Mouse (Mus musculus): ENCODE results near the gene Tmc3. TPM values are rescaled to one million over a fixed set of nuclear protein-coding genes. Genes with fewer than 3 reads are reported as not detected.

The Tmc3 gene
- polyA plus RNA-seq, 1 experiment from 2014 or later = 0.73 TPM

DNA sequence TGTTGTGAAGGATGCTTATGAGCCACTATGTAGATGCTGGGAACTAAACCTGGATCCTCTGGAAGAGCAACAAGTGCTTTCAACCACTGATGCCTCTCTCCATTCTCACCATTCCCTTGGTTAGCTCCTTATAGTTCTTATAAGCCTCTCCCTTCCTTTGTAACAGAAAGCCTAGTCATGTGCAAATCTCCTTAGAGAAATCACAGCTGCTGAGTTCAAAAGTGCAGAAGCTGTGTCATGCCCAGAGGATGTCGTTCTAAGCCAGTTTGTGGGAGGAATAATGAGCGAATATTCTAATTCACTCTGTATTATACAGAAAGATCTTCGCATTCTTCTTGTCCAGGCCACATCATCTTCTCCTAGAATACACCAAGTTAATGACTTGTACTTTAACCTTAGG, 12.8 kb upstream of the Tmc3 start:
- H3K9ac ChIP-seq (ENCODE audit: low read length) = no peak overlapping the region
- ATAC-seq (ENCODE audit: insufficient number of reproducible peaks, low FRiP score, low TSS enrichment, low read depth) (no peak), DNase-seq (ENCODE audit: low spot score) (no peak)
- H3K4me3 ChIP-seq (ENCODE audit: low read depth, low read length) = no peak overlapping the region
- H3K9me3 ChIP-seq (ENCODE audit: control insufficient read depth, low read length) = no peaks in the 10 kb centered on the region
- H3K27ac ChIP-seq (replicated peaks; ENCODE audit: low read depth, low read length) = no peak overlapping the region
- 75% methylated on average over 3 of the region's 3 CpGs for WGBS
- H3K36me3 ChIP-seq (ENCODE audit: control insufficient read depth, insufficient read depth, low read length) = no peaks in the 10 kb centered on the region
- H3K4me2 ChIP-seq (ENCODE audit: low read depth, severe bottlenecking) = no peak overlapping the region
- no peaks in the 10 kb centered on the region for H3K4me1 ChIP-seq (ENCODE audit: control insufficient read depth, insufficient read depth, low read length)
- no peaks in the 10 kb centered on the region for H3K27me3 ChIP-seq (ENCODE audit: control insufficient read depth, insufficient read depth, low read length)

GRCm38 (mm10) chr7:83572451-83572850, 12.3 kb upstream of the Tmc3 start:
- ATAC-seq (ENCODE audit: insufficient number of reproducible peaks, low FRiP score, low TSS enrichment, low read depth) = no peak

DNA sequence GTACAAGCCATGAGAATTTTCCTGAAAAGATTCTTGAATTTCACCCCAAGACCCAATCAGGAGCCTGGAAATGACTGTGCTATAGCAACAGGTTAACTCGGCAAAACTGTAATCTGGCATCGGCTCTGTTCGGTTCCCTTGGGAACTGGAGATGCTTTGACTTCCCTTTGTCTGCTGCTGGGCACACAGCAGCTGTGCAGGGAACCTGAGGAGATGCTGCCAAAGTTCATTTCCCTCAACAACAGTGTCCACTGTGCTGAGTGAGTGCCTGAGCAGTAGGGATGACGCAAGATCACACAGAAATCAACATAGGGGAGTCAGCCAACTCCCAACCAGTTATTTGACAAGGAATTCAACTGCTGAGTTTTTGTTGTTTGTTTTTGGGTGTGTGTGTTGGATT, 3.8 kb upstream of the Tmc3 start:
- no peak for ATAC-seq (ENCODE audit: insufficient number of reproducible peaks, low FRiP score, low TSS enrichment, low read depth)
- no peak for DNase-seq (ENCODE audit: low spot score)
- H3K27ac ChIP-seq (replicated peaks; ENCODE audit: low read depth, low read length) = no peak overlapping the region

More at GRCm38 (mm10) chr7:83572451-83572850, 12.3 kb upstream of the Tmc3 start:
- Histone ChIP-seq H3K4me1 (ENCODE audit: control insufficient read depth, insufficient read depth, low read length) (no peaks in the 10 kb centered on the region), H3K9ac (ENCODE audit: low read length) (no peak overlapping the region), H3K27me3 (ENCODE audit: control insufficient read depth, insufficient read depth, low read length) (no peaks in the 10 kb centered on the region), H3K9me3 (ENCODE audit: control insufficient read depth, low read length) (no peaks in the 10 kb centered on the region), H3K4me2 (ENCODE audit: low read depth, severe bottlenecking) (no peak overlapping the region), H3K4me3 (ENCODE audit: low read depth, low read length) (no peak overlapping the region), H3K27ac (replicated peaks; ENCODE audit: low read depth, low read length) (no peak overlapping the region), H3K36me3 (ENCODE audit: control insufficient read depth, insufficient read depth, low read length) (no peaks in the 10 kb centered on the region)
- DNase-seq (ENCODE audit: low spot score) = no peak
- 78% methylated on average over 2 of the region's 2 CpGs for WGBS

DNA sequence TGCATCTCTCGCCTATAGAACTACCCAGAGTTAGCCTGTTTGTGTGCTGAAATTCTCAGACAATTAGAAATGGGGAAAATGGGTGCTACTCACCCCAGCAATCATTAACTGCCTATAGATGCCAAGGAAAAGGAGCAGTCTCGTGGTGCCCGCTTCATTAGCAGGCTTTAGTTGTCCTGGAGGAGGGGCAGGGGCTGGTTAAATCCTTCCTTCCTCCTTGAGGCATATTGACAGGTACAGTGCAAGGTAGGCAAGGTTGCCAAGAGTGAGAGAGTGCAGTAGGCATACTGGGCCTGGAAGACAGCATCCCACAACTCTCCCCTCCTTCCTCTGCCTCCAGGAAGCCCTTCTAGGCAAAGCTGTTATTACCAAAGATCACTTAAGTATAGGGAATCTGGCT, 9.3 kb downstream of the Tmc3 start:
- Histone ChIP-seq H3K27me3 (ENCODE audit: control insufficient read depth, insufficient read depth, low read length) (no peaks in the 10 kb centered on the region), H3K4me1 (ENCODE audit: control insufficient read depth, insufficient read depth, low read length) (no peaks in the 10 kb centered on the region), H3K9ac (ENCODE audit: low read length) (no peak overlapping the region), H3K27ac (replicated peaks; ENCODE audit: low read depth, low read length) (no peak overlapping the region), H3K9me3 (ENCODE audit: control insufficient read depth, low read length) (no peaks in the 10 kb centered on the region), H3K4me2 (ENCODE audit: low read depth, severe bottlenecking) (no peak overlapping the region), H3K36me3 (ENCODE audit: control insufficient read depth, insufficient read depth, low read length) (no peaks in the 10 kb centered on the region), H3K4me3 (ENCODE audit: low read depth, low read length) (no peak overlapping the region)
- DNase-seq (ENCODE audit: low spot score) = no peak
- 85% methylated on average over 3 of the region's 3 CpGs for WGBS
- no peak for ATAC-seq (ENCODE audit: insufficient number of reproducible peaks, low FRiP score, low TSS enrichment, low read depth)

More for the DNA sequence above, 3.8 kb upstream of the Tmc3 start:
- H3K36me3 ChIP-seq (ENCODE audit: control insufficient read depth, insufficient read depth, low read length) = no peaks in the 10 kb centered on the region
- H3K4me1 ChIP-seq (ENCODE audit: control insufficient read depth, insufficient read depth, low read length) = no peaks in the 10 kb centered on the region
- no peaks in the 10 kb centered on the region for H3K9me3 ChIP-seq (ENCODE audit: control insufficient read depth, low read length)
- H3K4me2 ChIP-seq (ENCODE audit: low read depth, severe bottlenecking) = no peak overlapping the region
- H3K4me3 ChIP-seq (ENCODE audit: low read depth, low read length) = no peak overlapping the region
- 81% methylated on average over 4 of the region's 4 CpGs for WGBS
- H3K9ac ChIP-seq (ENCODE audit: low read length) = no peak overlapping the region
- H3K27me3 ChIP-seq (ENCODE audit: control insufficient read depth, insufficient read depth, low read length) = no peaks in the 10 kb centered on the region

DNA sequence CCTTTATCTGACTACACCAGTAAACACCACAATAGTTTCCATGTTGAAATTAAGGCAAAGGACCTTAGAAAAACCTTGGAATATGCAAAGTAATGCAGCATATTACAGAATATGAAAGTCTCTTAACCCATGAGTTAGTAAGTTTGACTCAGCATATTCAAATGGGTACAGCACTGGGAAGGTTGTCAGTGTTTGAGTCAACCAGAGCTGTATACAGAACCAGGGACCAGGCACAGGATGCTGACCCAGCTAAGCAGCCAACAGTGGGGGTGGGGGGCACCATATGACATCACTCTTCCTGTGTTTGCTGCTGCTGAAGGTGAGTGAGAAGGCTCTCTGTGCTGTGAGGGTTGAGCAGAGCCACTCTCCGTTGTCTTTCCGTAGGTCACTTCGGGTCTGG, 12.3 kb downstream of the Tmc3 start:
- ATAC-seq (ENCODE audit: insufficient number of reproducible peaks, low FRiP score, low TSS enrichment, low read depth) (no peak), DNase-seq (ENCODE audit: low spot score) (no peak)
- no peak overlapping the region for H3K4me3 ChIP-seq (ENCODE audit: low read depth, low read length)
- H3K27ac ChIP-seq (replicated peaks; ENCODE audit: low read depth, low read length) = no peak overlapping the region
- H3K36me3 ChIP-seq (ENCODE audit: control insufficient read depth, insufficient read depth, low read length) = no peaks in the 10 kb centered on the region
- H3K4me2 ChIP-seq (ENCODE audit: low read depth, severe bottlenecking) = no peak overlapping the region
- WGBS = 89% methylated on average over 3 of the region's 3 CpGs
- H3K27me3 ChIP-seq (ENCODE audit: control insufficient read depth, insufficient read depth, low read length) = no peaks in the 10 kb centered on the region
- no peaks in the 10 kb centered on the region for H3K9me3 ChIP-seq (ENCODE audit: control insufficient read depth, low read length)
- H3K4me1 ChIP-seq (ENCODE audit: control insufficient read depth, insufficient read depth, low read length) = no peaks in the 10 kb centered on the region
- H3K9ac ChIP-seq (ENCODE audit: low read length) = no peak overlapping the region

DNA sequence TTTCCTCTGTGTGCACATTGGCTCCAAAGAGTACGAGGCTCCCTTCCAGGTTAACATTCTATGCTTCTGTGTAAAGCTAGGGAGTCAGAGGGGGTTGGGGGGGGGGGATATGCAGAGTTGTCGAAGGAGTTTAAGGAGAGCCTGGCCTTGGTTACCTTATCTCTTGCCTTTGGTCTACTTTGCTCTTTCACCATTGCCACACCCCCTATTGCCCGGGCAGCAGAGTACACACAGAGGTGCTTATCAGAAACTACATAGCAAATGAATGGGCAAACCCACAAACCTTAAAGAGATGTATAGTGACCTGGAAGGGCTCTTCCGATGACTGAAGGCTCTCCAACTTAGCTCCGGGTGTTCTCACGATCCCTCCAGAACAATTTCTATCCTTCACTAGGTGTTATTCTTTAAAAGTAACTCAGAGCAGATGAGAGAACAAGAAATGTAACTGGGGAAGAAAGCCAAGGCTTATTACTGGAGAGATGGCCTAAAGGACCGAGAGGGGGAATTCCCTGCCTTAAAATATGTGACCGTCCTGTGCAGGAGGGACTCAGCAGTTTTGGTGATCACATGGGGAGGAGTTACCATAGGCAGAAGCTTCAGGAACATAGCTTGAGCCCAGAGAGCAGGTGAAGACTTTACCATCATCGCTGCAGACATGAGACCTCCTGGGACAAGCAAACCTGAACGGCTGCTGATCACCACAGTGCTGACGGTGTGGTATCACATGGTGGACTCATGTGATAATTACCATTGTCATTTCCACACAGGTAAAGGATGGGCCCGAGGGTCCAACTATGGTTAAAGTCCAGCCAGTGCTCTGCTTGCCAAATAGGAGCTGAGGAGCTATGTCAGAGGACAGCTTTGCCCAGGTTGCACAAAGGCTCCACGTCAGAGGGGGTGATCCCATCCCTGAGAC, 14.5 kb downstream of the Tmc3 start:
- Histone ChIP-seq H3K27me3 (ENCODE audit: control insufficient read depth, insufficient read depth, low read length) (no peaks in the 10 kb centered on the region), H3K36me3 (ENCODE audit: control insufficient read depth, insufficient read depth, low read length) (no peaks in the 10 kb centered on the region), H3K9me3 (ENCODE audit: control insufficient read depth, low read length) (no peaks in the 10 kb centered on the region), H3K27ac (replicated peaks; ENCODE audit: low read depth, low read length) (no peak overlapping the region), H3K9ac (ENCODE audit: low read length) (no peak overlapping the region), H3K4me2 (ENCODE audit: low read depth, severe bottlenecking) (no peak overlapping the region), H3K4me1 (ENCODE audit: control insufficient read depth, insufficient read depth, low read length) (0 out of 2 replicates have a peak, but pooled peaks cover 1% of the 10 kb centered on the region), H3K4me3 (ENCODE audit: low read depth, low read length) (no peak overlapping the region)
- ATAC-seq (ENCODE audit: insufficient number of reproducible peaks, low FRiP score, low TSS enrichment, low read depth) (no peak), DNase-seq (ENCODE audit: low spot score) (no peak)
- WGBS = 91% methylated on average over 13 of the region's 13 CpGs

GRCm38 (mm10) chr7:83599913-83600286, 15.2 kb downstream of the Tmc3 start:
- peak; percentile 75 for DNase-seq (ENCODE audit: low spot score)
- peaks cover 5% of the 10 kb centered on the region; the same call in 1 of the 2 replicates for H3K4me1 ChIP-seq (ENCODE audit: control insufficient read depth, insufficient read depth, low read length)
- H3K4me3 ChIP-seq (ENCODE audit: low read depth, low read length) = no peak overlapping the region
- H3K27me3 ChIP-seq (ENCODE audit: control insufficient read depth, insufficient read depth, low read length) = no peaks in the 10 kb centered on the region
- no peaks in the 10 kb centered on the region for H3K9me3 ChIP-seq (ENCODE audit: control insufficient read depth, low read length)
- H3K9ac ChIP-seq (ENCODE audit: low read length) = no peak overlapping the region
- H3K36me3 ChIP-seq (ENCODE audit: control insufficient read depth, insufficient read depth, low read length) = no peaks in the 10 kb centered on the region
- WGBS = 59% methylated on average over 8 of the region's 8 CpGs
- H3K4me2 ChIP-seq (ENCODE audit: low read depth, severe bottlenecking) = no peak overlapping the region
- ATAC-seq (ENCODE audit: insufficient number of reproducible peaks, low FRiP score, low TSS enrichment, low read depth) = no peak
- no peak overlapping the region for H3K27ac ChIP-seq (replicated peaks; ENCODE audit: low read depth, low read length)

GRCm38 (mm10) chr7:83604180-83604944, 19.6 kb downstream of the Tmc3 start:
- H3K27me3 ChIP-seq (ENCODE audit: control insufficient read depth, insufficient read depth, low read length) = no peaks in the 10 kb centered on the region
- no peak overlapping the region for H3K27ac ChIP-seq (replicated peaks; ENCODE audit: low read depth, low read length)
- H3K9me3 ChIP-seq (ENCODE audit: control insufficient read depth, low read length) = no peaks in the 10 kb centered on the region
- peaks cover 5% of the 10 kb centered on the region; the same call in 1 of the 2 replicates for H3K4me1 ChIP-seq (ENCODE audit: control insufficient read depth, insufficient read depth, low read length)
- H3K36me3 ChIP-seq (ENCODE audit: control insufficient read depth, insufficient read depth, low read length) = no peaks in the 10 kb centered on the region
- 93% methylated on average over 7 of the region's 7 CpGs for WGBS
- no peak overlapping the region for H3K9ac ChIP-seq (ENCODE audit: low read length)
- no peak for ATAC-seq (ENCODE audit: insufficient number of reproducible peaks, low FRiP score, low TSS enrichment, low read depth)
- H3K4me3 ChIP-seq (ENCODE audit: low read depth, low read length) = no peak overlapping the region
- no peak overlapping the region for H3K4me2 ChIP-seq (ENCODE audit: low read depth, severe bottlenecking)
- no peak for DNase-seq (ENCODE audit: low spot score)

Data from limb, embryonic 11.5 days (tissue).